Mouse (Mus musculus) liver (tissue): ENCODE measurements at regions not wholly inside any gene's neighbourhood (a gene's known extent, or its start where the extent isn't known, plus 50 kb on each side); places are given as distances from the start of the nearest gene placed in this dataset.
A peak's percentile ranks its signal among the peaks of the same experiment; 100 is the strongest.

ENCODE experiments used
- DNase-seq: peaks from one replicate; pipeline ENCODE4 v3.0.0-alpha.2; 2020; ENCODE audit warnings: mixed read lengths

- DNase-seq, result no peak
Measured at GRCm38 (mm10) chr3:49096118-49096517, 661.0 kb downstream of the Pcdh18 start.

- DNase-seq, result peak; percentile 16
Measured at GRCm38 (mm10) chr3:49093818-49094680, 663.1 kb downstream of the Pcdh18 start.

- no peak for DNase-seq
Measured at GRCm38 (mm10) chr3:49068801-49069200, 688.3 kb downstream of the Pcdh18 start.

GRCm38 (mm10) chr3:49062081-49062480, 695.0 kb downstream of the Pcdh18 start:
- no peak for DNase-seq

- no peak for DNase-seq
Measured at GRCm38 (mm10) chr3:49032981-49033380, 724.1 kb downstream of the Pcdh18 start.

GRCm38 (mm10) chr3:49009211-49009967, 747.7 kb downstream of the Pcdh18 start:
- no peak for DNase-seq
